Comparison of ENCODE assay signal across 12 mouse cellular contexts in genomic region chr12:46931086-46931485, GRCm38 (mm10).
"Had no signal": no experiment of that assay in that cellular context is flagged by ENCODE, and none has a peak within 500 bp of the region (broad histone marks: within the 10 kb centered on the region; RNA-seq: fewer than 3 reads in every experiment).

No protein-coding gene starts in this region.

- DNase-seq: left cerebral cortex, postnatal 4 days; liver; liver, embryonic 13.5 days; liver, postnatal 0 days; lung, adult 18-20 months; lung, adult 2 months; lung, embryonic 14.5 days; lung, postnatal 10 days; lung, postnatal 14 days; lung, postnatal 36 days; lung, postnatal 4 days; midbrain, embryonic 14.5 days had no signal
